Mouse (Mus musculus) liver, embryonic 16.5 days (tissue): Measurements from ENCODE around the gene 1700049E17Rik2. TPM values are rescaled to one million over a fixed set of nuclear protein-coding genes. Genes with fewer than 3 reads are reported as not detected.

ENCODE experiments used
- polyA plus RNA-seq: library from polyadenylated mRNA; unstranded; fragments of >200 nt; fragmentation: Nextera tagmentation; extraction: Ambion mirVana; gene quantifications from 2 replicates; pipeline ENCODE4 v1.2.1, GENCODE M21; 2015

The 1700049E17Rik2 gene
- polyA plus RNA-seq, 1 experiment from 2014 or later, result not detected

Other genes starting within 250 kb of the 1700049E17Rik2 start
- not detected in 2 replicates for gene Gm5798, start 224.6 kb upstream of the 1700049E17Rik2 start, polyA plus RNA-seq
- not detected in 2 replicates for gene Gm7945, start 186.8 kb upstream of the 1700049E17Rik2 start, polyA plus RNA-seq
- gene Gm6482, start 164.9 kb upstream of the 1700049E17Rik2 start, polyA plus RNA-seq, result not detected in 2 replicates
- not detected in 2 replicates for gene Gm7954, start 119.7 kb upstream of the 1700049E17Rik2 start, polyA plus RNA-seq
- gene Gm3486, start 83.7 kb upstream of the 1700049E17Rik2 start, polyA plus RNA-seq, result not detected in 2 replicates
- not detected in 2 replicates for gene Gm7970, start 17.6 kb upstream of the 1700049E17Rik2 start, polyA plus RNA-seq
- gene Gm3072, start 51.4 kb downstream of the 1700049E17Rik2 start, polyA plus RNA-seq, result not detected in 2 replicates
- not detected in 2 replicates for gene Gm3676, start 73.3 kb downstream of the 1700049E17Rik2 start, polyA plus RNA-seq
- gene Gm8068, start 128.7 kb downstream of the 1700049E17Rik2 start, polyA plus RNA-seq, result not detected in 2 replicates
- not detected in 2 replicates for gene Gm7929, start 177.4 kb downstream of the 1700049E17Rik2 start, polyA plus RNA-seq
- gene Gm47189, start 199.2 kb downstream of the 1700049E17Rik2 start, polyA plus RNA-seq, result not detected in 2 replicates